Mouse (Mus musculus): ENCODE measurements at regions not wholly inside any gene's neighbourhood (a gene's known extent, or its start where the extent isn't known, plus 50 kb on each side); places are given as distances from the start of the nearest gene placed in this dataset.
A peak's percentile ranks its signal among the peaks of the same experiment; 100 is the strongest.
"Not testable (repeated sequence)": the region's sequence is repeated elsewhere in the genome, so short reads cannot be mapped to it uniquely, and the experiment has no call there.

GRCm38 (mm10) chr13:107779591-107779990 lies 264.7 kb upstream of the Smim15 start:
- Histone ChIP-seq H3K4me1 (no peaks in the 10 kb centered on the region), H3K9ac (no peak overlapping the region), H3K4me3 (no peak overlapping the region), H3K4me2 (no peak overlapping the region), H3K27ac (no peak overlapping the region), H3K9me3 (no peaks in the 10 kb centered on the region), H3K36me3 (no peaks in the 10 kb centered on the region), H3K27me3 (no peaks in the 10 kb centered on the region)
- ATAC-seq (ENCODE audit: borderline replicate concordance, extremely low read depth, low FRiP score, low TSS enrichment) = no peak
- 96% methylated on average over 4 of the region's 4 CpGs for WGBS

GRCm38 (mm10) chr13:107774499-107774898 lies 269.7 kb upstream of the Smim15 start:
- H3K36me3 ChIP-seq; H3K27ac ChIP-seq; H3K4me3 ChIP-seq; H3K4me2 ChIP-seq; H3K9me3 ChIP-seq; H3K9ac ChIP-seq; ATAC-seq (ENCODE audit: borderline replicate concordance, extremely low read depth, low FRiP score, low TSS enrichment); H3K4me1 ChIP-seq; H3K27me3 ChIP-seq: not testable (repeated sequence)
- WGBS = 95% methylated on average over 19 of the region's 19 CpGs

GRCm38 (mm10) chr13:107767262-107767624 lies 277.0 kb upstream of the Smim15 start:
- Histone ChIP-seq H3K4me1 (no peaks in the 10 kb centered on the region), H3K27me3 (no peaks in the 10 kb centered on the region), H3K4me2 (no peak overlapping the region), H3K27ac (no peak overlapping the region), H3K9ac (no peak overlapping the region), H3K36me3 (peaks cover 17% of the 10 kb centered on the region), H3K9me3 (no peaks in the 10 kb centered on the region), H3K4me3 (no peak overlapping the region)
- 79% methylated on average over 2 of the region's 2 CpGs for WGBS
- no peak for ATAC-seq (ENCODE audit: borderline replicate concordance, extremely low read depth, low FRiP score, low TSS enrichment)

- H3K4me1 ChIP-seq = no peaks in the 10 kb centered on the region
Measured at GRCm38 (mm10) chr13:107766397-107767261, 277.6 kb upstream of the Smim15 start.

GRCm38 (mm10) chr13:107763911-107764310 lies 280.3 kb upstream of the Smim15 start:
- H3K9me3 ChIP-seq = no peaks in the 10 kb centered on the region
- WGBS = 78% methylated on average over 5 of the region's 5 CpGs

More at GRCm38 (mm10) chr13:107766397-107767261, 277.6 kb upstream of the Smim15 start:
- no peak for ATAC-seq (ENCODE audit: borderline replicate concordance, extremely low read depth, low FRiP score, low TSS enrichment)
- Histone ChIP-seq H3K4me3 (no peak overlapping the region), H3K27me3 (no peaks in the 10 kb centered on the region), H3K4me2 (no peak overlapping the region), H3K27ac (no peak overlapping the region), H3K9me3 (no peaks in the 10 kb centered on the region), H3K36me3 (peaks cover 17% of the 10 kb centered on the region), H3K9ac (no peak overlapping the region)
- WGBS = 69% methylated on average over 13 of the region's 13 CpGs

GRCm38 (mm10) chr13:107760511-107760910 lies 283.7 kb upstream of the Smim15 start:
- Histone ChIP-seq H3K9me3 (no peaks in the 10 kb centered on the region), H3K4me2 (no peak overlapping the region), H3K4me1 (no peaks in the 10 kb centered on the region), H3K27ac (no peak overlapping the region), H3K27me3 (no peaks in the 10 kb centered on the region), H3K36me3 (no peaks in the 10 kb centered on the region), H3K9ac (no peak overlapping the region), H3K4me3 (no peak overlapping the region)
- 82% methylated on average over 8 of the region's 8 CpGs for WGBS
- no peak for ATAC-seq (ENCODE audit: borderline replicate concordance, extremely low read depth, low FRiP score, low TSS enrichment)

More at GRCm38 (mm10) chr13:107763911-107764310, 280.3 kb upstream of the Smim15 start:
- H3K27ac ChIP-seq = no peak overlapping the region
- ATAC-seq (ENCODE audit: borderline replicate concordance, extremely low read depth, low FRiP score, low TSS enrichment) = no peak
- no peaks in the 10 kb centered on the region for H3K27me3 ChIP-seq
- no peak overlapping the region for H3K4me3 ChIP-seq
- H3K4me1 ChIP-seq = no peaks in the 10 kb centered on the region
- no peak overlapping the region for H3K9ac ChIP-seq
- peaks cover 13% of the 10 kb centered on the region; the same call in 1 of the 2 replicates for H3K36me3 ChIP-seq
- H3K4me2 ChIP-seq = no peak overlapping the region

- H3K9me3 ChIP-seq = no peaks in the 10 kb centered on the region
- 82% methylated on average over 13 of the region's 13 CpGs for WGBS
- no peak overlapping the region for H3K27ac ChIP-seq
- no peak overlapping the region for H3K9ac ChIP-seq
- no peaks in the 10 kb centered on the region for H3K27me3 ChIP-seq
- no peak for ATAC-seq (ENCODE audit: borderline replicate concordance, extremely low read depth, low FRiP score, low TSS enrichment)
- no peaks in the 10 kb centered on the region for H3K36me3 ChIP-seq
- H3K4me3 ChIP-seq = no peak overlapping the region
- H3K4me2 ChIP-seq = no peak overlapping the region
- H3K4me1 ChIP-seq = no peaks in the 10 kb centered on the region
Measured at GRCm38 (mm10) chr13:107758327-107759095, 285.7 kb upstream of the Smim15 start.

- Histone ChIP-seq H3K27ac (no peak overlapping the region), H3K36me3 (no peaks in the 10 kb centered on the region), H3K9ac (no peak overlapping the region), H3K9me3 (no peaks in the 10 kb centered on the region), H3K4me3 (no peak overlapping the region), H3K27me3 (no peaks in the 10 kb centered on the region), H3K4me1 (no peaks in the 10 kb centered on the region), H3K4me2 (no peak overlapping the region)
- 64% methylated on average over 3 of the region's 3 CpGs for WGBS
- ATAC-seq (ENCODE audit: borderline replicate concordance, extremely low read depth, low FRiP score, low TSS enrichment) = no peak
Measured at GRCm38 (mm10) chr13:107752745-107753144, 291.5 kb upstream of the Smim15 start.

GRCm38 (mm10) chr13:107743464-107744218 lies 300.6 kb upstream of the Smim15 start:
- H3K9ac ChIP-seq = no peak overlapping the region
- H3K27ac ChIP-seq = 0 out of 2 replicates have a peak overlapping the region, but pooled peaks have one; percentile 2
- 67% methylated on average over 21 of the region's 21 CpGs for WGBS
- no peaks in the 10 kb centered on the region for H3K9me3 ChIP-seq
- H3K4me2 ChIP-seq = no peak overlapping the region
- peaks cover 17% of the 10 kb centered on the region; the same call in 1 of the 2 replicates for H3K36me3 ChIP-seq
- no peak overlapping the region for H3K4me3 ChIP-seq
- H3K27me3 ChIP-seq = no peaks in the 10 kb centered on the region
- 0 out of 2 replicates have a peak, but pooled peaks cover 3% of the 10 kb centered on the region for H3K4me1 ChIP-seq
- ATAC-seq (ENCODE audit: borderline replicate concordance, extremely low read depth, low FRiP score, low TSS enrichment) = peak; percentile 75

GRCm38 (mm10) chr13:107736581-107736980 lies 307.7 kb upstream of the Smim15 start:
- WGBS = 77% methylated on average over 8 of the region's 8 CpGs
- H3K9ac ChIP-seq = no peak overlapping the region
- H3K27me3 ChIP-seq = no peaks in the 10 kb centered on the region
- H3K27ac ChIP-seq = no peak overlapping the region
- H3K9me3 ChIP-seq = no peaks in the 10 kb centered on the region
- H3K4me2 ChIP-seq = no peak overlapping the region
- H3K36me3 ChIP-seq = peaks cover 32% of the 10 kb centered on the region
- ATAC-seq (ENCODE audit: borderline replicate concordance, extremely low read depth, low FRiP score, low TSS enrichment) = no peak
- H3K4me3 ChIP-seq = no peak overlapping the region
- H3K4me1 ChIP-seq = no peaks in the 10 kb centered on the region

GRCm38 (mm10) chr13:107734161-107734905 lies 309.9 kb upstream of the Smim15 start:
- Histone ChIP-seq H3K4me2 (no peak overlapping the region), H3K4me1 (no peaks in the 10 kb centered on the region), H3K27ac (no peak overlapping the region), H3K9me3 (no peaks in the 10 kb centered on the region), H3K4me3 (no peak overlapping the region), H3K9ac (no peak overlapping the region), H3K36me3 (peaks cover 38% of the 10 kb centered on the region), H3K27me3 (no peaks in the 10 kb centered on the region)
- WGBS = 88% methylated on average over 12 of the region's 12 CpGs
- no peak for ATAC-seq (ENCODE audit: borderline replicate concordance, extremely low read depth, low FRiP score, low TSS enrichment)

Data from lung, embryonic 15.5 days (tissue).